Comparison of ENCODE assay signal across 21 mouse cellular contexts in genomic region chr7:5030554-5031275, GRCm38 (mm10). TPM values are rescaled to one million over a fixed set of nuclear protein-coding genes. Genes with fewer than 3 reads are reported as not detected.
A peak's percentile ranks its signal among the peaks of the same experiment; 100 is the strongest.
DNase-seq lines count a peak whose midpoint lies in the region; ATAC-seq and TF ChIP-seq lines count a peak whose summit lies in the region.
"Had no signal": no experiment of that assay in that cellular context is flagged by ENCODE, and none has a peak within 500 bp of the region (broad histone marks: within the 10 kb centered on the region; RNA-seq: fewer than 3 reads in every experiment).

No protein-coding gene starts in this region.

- no peak overlapping the region for H3K9ac ChIP-seq in forebrain, embryonic 13.5 days
- no peak overlapping the region for H3K9ac ChIP-seq in forebrain, embryonic 15.5 days (replicated peaks)
- H3K9ac ChIP-seq in lung, postnatal 0 days (replicated peaks; ENCODE audit: low read depth), result no peak overlapping the region
- H3K9ac ChIP-seq in ES-E14 (ENCODE audit: insufficient read depth, low read depth, low read length, poor library complexity, severe bottlenecking), result peak overlapping the region; percentile 50
- H3K9ac ChIP-seq: neural tube, embryonic 13.5 days had no signal

- ATAC-seq in forebrain, embryonic 13.5 days, result no peak
- ATAC-seq in forebrain, embryonic 15.5 days (replicated peaks), result no peak
- peak; percentile 7; the same call in 1 of the 2 replicates for ATAC-seq in lung, postnatal 0 days

- in situ Hi-C loops in ES-E14 (cut with MboI; ENCODE audit: low sequenced_read_pairs in 2 of 2, unreplicated experiment in 2 of 2), result no loop called here

- DNase-seq in lung, postnatal 0 days (ENCODE audit: low spot score), result no peak
- no peak for DNase-seq in lung, postnatal 25 days (ENCODE audit: low spot score)
- DNase-seq in ES-E14 (ENCODE audit: low read depth, low spot score), result no peak
- no peak for DNase-seq in limb, embryonic 10.5 days (ENCODE audit: low spot score)
- DNase-seq in lung, adult 18-20 months, result no peak
- no peak for DNase-seq in layer of hippocampus, postnatal 10 days (ENCODE audit: low spot score in 2 of 2)
- DNase-seq: cerebellum, adult 11-12 months; kidney, adult 18-20 months; kidney, postnatal 36 days; layer of hippocampus, postnatal 36 days had no signal

- H3K27ac ChIP-seq in forebrain, embryonic 13.5 days, result no peak overlapping the region
- no peak overlapping the region for H3K27ac ChIP-seq in forebrain, embryonic 15.5 days (replicated peaks)
- no peak overlapping the region for H3K27ac ChIP-seq in lung, postnatal 0 days (ENCODE audit: low read length)
- no peak overlapping the region for H3K27ac ChIP-seq in ES-E14 (ENCODE audit: insufficient read depth, low read depth, low read length, poor library complexity, severe bottlenecking)
- no peak overlapping the region for H3K27ac ChIP-seq in limb, embryonic 10.5 days
- H3K27ac ChIP-seq: neural tube, embryonic 13.5 days had no signal

- peaks cover 95% of the 10 kb centered on the region for H3K36me3 ChIP-seq in forebrain, embryonic 13.5 days (ENCODE audit: poor library complexity, severe bottlenecking)
- H3K36me3 ChIP-seq in forebrain, embryonic 15.5 days, result peaks cover 71% of the 10 kb centered on the region
- peaks cover 53% of the 10 kb centered on the region for H3K36me3 ChIP-seq in lung, postnatal 0 days (ENCODE audit: insufficient read depth, low read length)
- peaks cover 5% of the 10 kb centered on the region; the same call in 1 of the 2 replicates for H3K36me3 ChIP-seq in ES-E14 (ENCODE audit: control insufficient read depth, insufficient read depth, low read length, poor library complexity, severe bottlenecking)
- peaks cover 99% of the 10 kb centered on the region for H3K36me3 ChIP-seq in limb, embryonic 10.5 days

- H3K4me2 ChIP-seq in forebrain, embryonic 13.5 days, result no peak overlapping the region
- H3K4me2 ChIP-seq in forebrain, embryonic 15.5 days (replicated peaks), result no peak overlapping the region
- no peak overlapping the region for H3K4me2 ChIP-seq in lung, postnatal 0 days (replicated peaks; ENCODE audit: low read depth, low read length)
- H3K4me2 ChIP-seq: neural tube, embryonic 13.5 days had no signal

- peaks cover 28% of the 10 kb centered on the region for H3K9me3 ChIP-seq in forebrain, embryonic 13.5 days (replicated peaks)
- no peaks in the 10 kb centered on the region for H3K9me3 ChIP-seq in forebrain, embryonic 15.5 days
- H3K9me3 ChIP-seq in lung, postnatal 0 days (ENCODE audit: low read length), result peaks cover 25% of the 10 kb centered on the region
- no peaks in the 10 kb centered on the region for H3K9me3 ChIP-seq in ES-E14 (ENCODE audit: control insufficient read depth, insufficient read depth, low read depth, low read length)
- H3K9me3 ChIP-seq in limb, embryonic 10.5 days (replicated peaks), result peaks cover 38% of the 10 kb centered on the region

- WGBS in forebrain, embryonic 13.5 days, result 87% methylated on average over 63 of the region's 63 CpGs
- 88% methylated on average over 63 of the region's 63 CpGs for WGBS in forebrain, embryonic 15.5 days
- 90% methylated on average over 62 of the region's 63 CpGs for WGBS in lung, postnatal 0 days
- WGBS in limb, embryonic 10.5 days, result 82% methylated on average over 63 of the region's 63 CpGs

- H3K27me3 ChIP-seq in forebrain, embryonic 13.5 days, result no peaks in the 10 kb centered on the region
- H3K27me3 ChIP-seq in forebrain, embryonic 15.5 days, result no peaks in the 10 kb centered on the region
- H3K27me3 ChIP-seq in lung, postnatal 0 days (replicated peaks; ENCODE audit: insufficient read depth, low read length), result no peaks in the 10 kb centered on the region
- peaks cover 14% of the 10 kb centered on the region; the same call in 1 of the 2 replicates for H3K27me3 ChIP-seq in limb, embryonic 10.5 days (ENCODE audit: low read depth, poor library complexity, severe bottlenecking)
- H3K27me3 ChIP-seq: neural tube, embryonic 13.5 days had no signal

- TF ChIP-seq CTCF in lung, postnatal 0 days (IDR thresholded peaks at IDR 0.05), result no peak

- H3K4me1 ChIP-seq in forebrain, embryonic 13.5 days, result no peaks in the 10 kb centered on the region
- no peaks in the 10 kb centered on the region for H3K4me1 ChIP-seq in forebrain, embryonic 15.5 days
- H3K4me1 ChIP-seq in lung, postnatal 0 days (ENCODE audit: insufficient read depth, low read depth, low read length), result no peaks in the 10 kb centered on the region
- H3K4me1 ChIP-seq in ES-E14 (ENCODE audit: control insufficient read depth in 2 of 2, insufficient read depth in 2 of 2, low read length in 2 of 2, poor library complexity in 1 of 2), result peaks cover 0 to 12% of the 10 kb centered on the region in 2 experiments; a peak in 1 of 4 replicates
- H3K4me1 ChIP-seq in limb, embryonic 10.5 days, result no peaks in the 10 kb centered on the region
- H3K4me1 ChIP-seq: neural tube, embryonic 13.5 days had no signal

- no peak for TF ChIP-seq EP300 in lung, postnatal 0 days (IDR thresholded peaks at IDR 0.05)

- H3K4me3 ChIP-seq in forebrain, embryonic 13.5 days, result peak overlapping the region; percentile 12; the same call in 1 of the 2 replicates
- no peak overlapping the region for H3K4me3 ChIP-seq in forebrain, embryonic 15.5 days
- no peak overlapping the region for H3K4me3 ChIP-seq in lung, postnatal 0 days (ENCODE audit: low read depth, low read length)
- H3K4me3 ChIP-seq in ES-E14 (ENCODE audit: insufficient read depth in 1 of 2, low read depth in 1 of 2, low read length in 2 of 2, poor library complexity in 1 of 2, severe bottlenecking in 1 of 2), result peak overlapping the region; percentile 59 to 63
- H3K4me3 ChIP-seq in limb, embryonic 10.5 days, result peak overlapping the region; percentile 9
- H3K4me3 ChIP-seq: neural tube, embryonic 13.5 days had no signal

TF ChIP-seq in ES-E14, 5 proteins besides CTCF, POLR2A, EP300 and RAD21:
- no peak for TF ChIP-seq ZC3H11A (IDR thresholded peaks at IDR 0.05; ENCODE audit: borderline replicate concordance, low read depth, low read length)
- no peak for TF ChIP-seq ZNF384 (IDR thresholded peaks at IDR 0.05; ENCODE audit: low read depth, low read length)
- no peak; the same call in 1 of the 2 replicates for TF ChIP-seq HCFC1 (IDR thresholded peaks at IDR 0.05; ENCODE audit: borderline replicate concordance, insufficient read depth, low read length)
- no peak for TF ChIP-seq CHD2 (IDR thresholded peaks at IDR 0.05; ENCODE audit: low read depth, low read length)
- TF ChIP-seq MAFK (IDR thresholded peaks at IDR 0.05; ENCODE audit: insufficient read depth, low read depth, low read length), result no peak

RNA-seq across cellular contexts. Expression of gene 4632433K11Rik, which starts 3.2 kb away (rescaled TPM):
- polyA plus RNA-seq in forebrain, embryonic 13.5 days (2015; fragmentation: Nextera tagmentation; extraction: Ambion mirVana), result not detected in 2 replicates
- not detected in 2 replicates for polyA plus RNA-seq in forebrain, embryonic 15.5 days (2015; fragmentation: Nextera tagmentation; extraction: Ambion mirVana)
- polyA plus RNA-seq in lung, postnatal 0 days (2015; fragmentation: Nextera tagmentation; extraction: Ambion mirVana), result not detected in 2 replicates
- total RNA-seq in ES-E14 (2012; rRNA removed), result not detected in 2 replicates
- not detected in 2 replicates for polyA plus RNA-seq in limb, embryonic 10.5 days (2016; fragmentation: Nextera tagmentation; extraction: Ambion mirVana)
- total RNA-seq in layer of hippocampus, postnatal 10 days (2021), result not detected
- total RNA-seq: hematopoietic stem cell, adult 5-6 weeks; layer of hippocampus, postnatal 36 days had no signal
- polyA plus RNA-seq: cortical plate, adult 2 months; gonadal fat pad, adult 2 months; limb, embryonic 14.5 days; lung, embryonic 16.5 days; midbrain, embryonic 16.5 days; neural tube, embryonic 13.5 days; small intestine, adult 2 months; stomach, embryonic 14.5 days had no signal

RNA-seq across cellular contexts. Expression of gene Zfp784, which starts 7.5 kb away (rescaled TPM):
- polyA plus RNA-seq in forebrain, embryonic 13.5 days (2015; fragmentation: Nextera tagmentation; extraction: Ambion mirVana), result 5.6 and 8.4 TPM in 2 replicates
- 7.8 and 8.5 TPM in 2 replicates for polyA plus RNA-seq in forebrain, embryonic 15.5 days (2015; fragmentation: Nextera tagmentation; extraction: Ambion mirVana)
- polyA plus RNA-seq in lung, postnatal 0 days (2015; fragmentation: Nextera tagmentation; extraction: Ambion mirVana), result 6.5 and 7.7 TPM in 2 replicates
- 0.58 and 0.71 TPM in 2 replicates for total RNA-seq in ES-E14 (2012; rRNA removed)
- 2.5 and 4.0 TPM in 2 replicates for polyA plus RNA-seq in limb, embryonic 10.5 days (2016; fragmentation: Nextera tagmentation; extraction: Ambion mirVana)
- total RNA-seq in layer of hippocampus, postnatal 10 days (2021), result 1 to 10 TPM; 5.4 to 5.8 TPM

RNA-seq across cellular contexts. Expression of gene Ccdc106, which starts 10.4 kb away (rescaled TPM):
- 17.0 and 19.7 TPM in 2 replicates for polyA plus RNA-seq in forebrain, embryonic 13.5 days (2015; fragmentation: Nextera tagmentation; extraction: Ambion mirVana)
- 39.7 and 45.8 TPM in 2 replicates for polyA plus RNA-seq in forebrain, embryonic 15.5 days (2015; fragmentation: Nextera tagmentation; extraction: Ambion mirVana)
- polyA plus RNA-seq in lung, postnatal 0 days (2015; fragmentation: Nextera tagmentation; extraction: Ambion mirVana), result 0.42 and 1.2 TPM in 2 replicates
- total RNA-seq in ES-E14 (2012; rRNA removed), result 7.5 and 11.2 TPM in 2 replicates
- polyA plus RNA-seq in limb, embryonic 10.5 days (2016; fragmentation: Nextera tagmentation; extraction: Ambion mirVana), result 5.5 and 9.0 TPM in 2 replicates
- total RNA-seq in layer of hippocampus, postnatal 10 days (2021), result 10 to 100 TPM; 59.9 to 60.2 TPM
- total RNA-seq: hematopoietic stem cell, adult 5-6 weeks had no signal

RNA-seq across cellular contexts. Expression of gene Zfp865, which starts 10.5 kb away (rescaled TPM):
- polyA plus RNA-seq in forebrain, embryonic 13.5 days (2015; fragmentation: Nextera tagmentation; extraction: Ambion mirVana), result 5.1 and 5.4 TPM in 2 replicates
- polyA plus RNA-seq in forebrain, embryonic 15.5 days (2015; fragmentation: Nextera tagmentation; extraction: Ambion mirVana), result 6.1 and 6.5 TPM in 2 replicates
- polyA plus RNA-seq in lung, postnatal 0 days (2015; fragmentation: Nextera tagmentation; extraction: Ambion mirVana), result 3.4 and 3.8 TPM in 2 replicates
- 12.9 and 18.4 TPM in 2 replicates for total RNA-seq in ES-E14 (2012; rRNA removed)
- 7.5 and 7.7 TPM in 2 replicates for polyA plus RNA-seq in limb, embryonic 10.5 days (2016; fragmentation: Nextera tagmentation; extraction: Ambion mirVana)
- total RNA-seq in layer of hippocampus, postnatal 10 days (2021), result 10 to 100 TPM; 36.4 TPM

RNA-seq across cellular contexts. Expression of gene Gm44973, which starts 15.4 kb away (rescaled TPM):
- 1.5 and 2.1 TPM in 2 replicates for polyA plus RNA-seq in forebrain, embryonic 13.5 days (2015; fragmentation: Nextera tagmentation; extraction: Ambion mirVana)
- polyA plus RNA-seq in forebrain, embryonic 15.5 days (2015; fragmentation: Nextera tagmentation; extraction: Ambion mirVana), result 0.89 TPM in 1 of 2 replicates, not detected in the other
- 2.1 and 4.4 TPM in 2 replicates for polyA plus RNA-seq in lung, postnatal 0 days (2015; fragmentation: Nextera tagmentation; extraction: Ambion mirVana)
- not detected in 2 replicates for total RNA-seq in ES-E14 (2012; rRNA removed)
- 2.0 TPM in 1 of 2 replicates, not detected in the other for polyA plus RNA-seq in limb, embryonic 10.5 days (2016; fragmentation: Nextera tagmentation; extraction: Ambion mirVana)
- not detected for total RNA-seq in layer of hippocampus, postnatal 10 days (2021)
- total RNA-seq: hematopoietic stem cell, adult 5-6 weeks; layer of hippocampus, postnatal 36 days had no signal
- polyA plus RNA-seq: cortical plate, adult 2 months; neural tube, embryonic 13.5 days had no signal

Comparison
In these comparisons a context has a peak if more than half of its experiments do, and no peak if none do; other contexts are left out.
1. H3K4me3 ChIP-seq: peak in forebrain, embryonic 13.5 days (single experiment), ES-E14 (2 of 2) and limb, embryonic 10.5 days (single experiment); none in forebrain, embryonic 15.5 days (single experiment) and lung, postnatal 0 days (single experiment).